Mouse (Mus musculus) CD8-positive naive resting alpha-beta T cell, adult 2 months (primary cell): ENCODE results near the gene Endog.
"Not testable (repeated sequence)": the region's sequence is repeated elsewhere in the genome, so short reads cannot be mapped to it uniquely, and the experiment has no call there.

ENCODE experiments used
- DNase-seq, 2 experiments: peaks; one replicate each; pipeline ENCODE4 v3.0.0; 2022; ENCODE audit warnings: low read depth in 2 of 2, low spot score in 2 of 2

Endog gene

GRCm38 (mm10) chr2:30171371-30171996 is at the start of gene Endog:
Gene Endog, plus strand, starts transcription at chr2:30171493.
- DNase-seq, result peak; percentile 48 to 64

GRCm38 (mm10) chr2:30122766-30123165 is 48.5 kb upstream of the Endog start:
- DNase-seq, result no peak

- peak in 1 of 2 experiments; percentile 56 for DNase-seq
These were observed 47.4 kb upstream of the Endog start for GRCm38 (mm10) chr2:30123729-30124471.

- peak; percentile 87 to 91 for DNase-seq
These were observed 46.6 kb upstream of the Endog start, which contains the start of gene Zer1 for GRCm38 (mm10) chr2:30124472-30125274. Gene Zer1, minus strand, starts transcription at chr2:30124585.

GRCm38 (mm10) chr2:30128789-30129188 is 42.5 kb upstream of the Endog start:
- DNase-seq, result peak; percentile 31 to 52

GRCm38 (mm10) chr2:30130156-30130555 is 41.1 kb upstream of the Endog start:
- no peak for DNase-seq

- peak in 1 of 2 experiments; percentile 19 for DNase-seq
These were observed 40.1 kb upstream of the Endog start for GRCm38 (mm10) chr2:30131240-30131639.

GRCm38 (mm10) chr2:30132801-30133612 is 38.3 kb upstream of the Endog start:
- no peak for DNase-seq

- DNase-seq, result peak; percentile 97 to 99
These were observed 37.5 kb upstream of the Endog start, which contains the start of gene Tbc1d13 for GRCm38 (mm10) chr2:30133613-30134377. Gene Tbc1d13, plus strand, starts transcription at chr2:30133746.

GRCm38 (mm10) chr2:30134378-30134711 is 36.9 kb upstream of the Endog start:
- DNase-seq, result no peak

GRCm38 (mm10) chr2:30134928-30135620 is 36.2 kb upstream of the Endog start:
- DNase-seq, result no peak

GRCm38 (mm10) chr2:30136458-30136857 is 34.8 kb upstream of the Endog start:
- DNase-seq, result no peak

GRCm38 (mm10) chr2:30140021-30140420 is 31.3 kb upstream of the Endog start:
- DNase-seq, result not testable (repeated sequence)

- no peak for DNase-seq
These were observed 26.9 kb upstream of the Endog start for GRCm38 (mm10) chr2:30144436-30144835.

- DNase-seq, result no peak
These were observed 23.8 kb upstream of the Endog start for GRCm38 (mm10) chr2:30147466-30147865.

- no peak for DNase-seq
These were observed 19.5 kb upstream of the Endog start for GRCm38 (mm10) chr2:30151840-30152239.

GRCm38 (mm10) chr2:30152616-30153015 is 18.7 kb upstream of the Endog start:
- no peak for DNase-seq

- not testable (repeated sequence) for DNase-seq
These were observed 11.4 kb upstream of the Endog start for GRCm38 (mm10) chr2:30159871-30160270.

GRCm38 (mm10) chr2:30161809-30162208 is 9.5 kb upstream of the Endog start:
- peak in 1 of 2 experiments; percentile 51 for DNase-seq
